Mouse (Mus musculus): ENCODE data around the gene Tmprss9. TPM values are rescaled to one million over a fixed set of nuclear protein-coding genes. Genes with fewer than 3 reads are reported as not detected.
A peak's percentile ranks its signal among the peaks of the same experiment; 100 is the strongest.

Gene Tmprss9
- polyA plus RNA-seq, 1 experiment = 1.3 TPM

GRCm38 (mm10) chr10:80880901-80881300 lies 9.3 kb downstream of the Tmprss9 start:
- 66% methylated on average over 2 of the region's 2 CpGs for WGBS
- Histone ChIP-seq H3K4me1 (ENCODE audit: control insufficient read depth, insufficient read depth, insufficient read length, low read length) (no peaks in the 10 kb centered on the region), H3K4me3 (ENCODE audit: low read depth, low read length) (no peak overlapping the region), H3K27me3 (ENCODE audit: control insufficient read depth, insufficient read depth, low read length) (no peaks in the 10 kb centered on the region), H3K27ac (ENCODE audit: insufficient read depth, low read depth, low read length) (no peak overlapping the region), H3K36me3 (ENCODE audit: control insufficient read depth, insufficient read depth, low read length) (no peaks in the 10 kb centered on the region)
- TF ChIP-seq CTCF (IDR thresholded peaks at IDR 0.05; ENCODE audit: extremely low read depth, insufficient read length, insufficient replicate concordance, low read depth, low read length) (no peak), POLR2A (IDR thresholded peaks at IDR 0.05; ENCODE audit: low read depth, low read length) (no peak)

DNA sequence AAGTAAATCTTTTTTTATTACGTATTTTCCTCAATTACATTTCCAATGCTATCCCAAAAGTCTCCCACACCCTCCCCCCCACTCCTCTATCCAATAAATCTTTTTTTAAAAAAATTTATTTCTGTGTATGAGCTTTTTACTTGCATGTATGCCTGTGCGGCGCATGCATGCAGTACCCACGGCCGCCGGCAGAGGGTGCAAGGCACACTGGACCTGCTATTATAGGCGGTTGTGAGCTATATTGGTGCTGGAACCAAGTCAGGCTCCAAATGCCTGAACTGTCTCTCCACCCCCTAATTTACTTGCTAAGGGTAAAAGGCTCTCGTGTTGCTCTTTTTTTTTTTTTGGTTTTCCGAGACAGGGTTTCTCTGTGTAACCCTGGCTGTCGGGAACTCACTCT lies 9.7 kb downstream of the Tmprss9 start:
- Histone ChIP-seq H3K4me3 (ENCODE audit: low read depth, low read length) (no peak overlapping the region), H3K27me3 (ENCODE audit: control insufficient read depth, insufficient read depth, low read length) (no peaks in the 10 kb centered on the region), H3K36me3 (ENCODE audit: control insufficient read depth, insufficient read depth, low read length) (no peaks in the 10 kb centered on the region), H3K4me1 (ENCODE audit: control insufficient read depth, insufficient read depth, insufficient read length, low read length) (no peaks in the 10 kb centered on the region), H3K27ac (ENCODE audit: insufficient read depth, low read depth, low read length) (no peak overlapping the region)
- TF ChIP-seq CTCF (IDR thresholded peaks at IDR 0.05; ENCODE audit: extremely low read depth, insufficient read length, insufficient replicate concordance, low read depth, low read length) = peak; percentile 82
- TF ChIP-seq POLR2A (IDR thresholded peaks at IDR 0.05; ENCODE audit: low read depth, low read length) = no peak
- 29% methylated on average over 10 of the region's 10 CpGs for WGBS

DNA sequence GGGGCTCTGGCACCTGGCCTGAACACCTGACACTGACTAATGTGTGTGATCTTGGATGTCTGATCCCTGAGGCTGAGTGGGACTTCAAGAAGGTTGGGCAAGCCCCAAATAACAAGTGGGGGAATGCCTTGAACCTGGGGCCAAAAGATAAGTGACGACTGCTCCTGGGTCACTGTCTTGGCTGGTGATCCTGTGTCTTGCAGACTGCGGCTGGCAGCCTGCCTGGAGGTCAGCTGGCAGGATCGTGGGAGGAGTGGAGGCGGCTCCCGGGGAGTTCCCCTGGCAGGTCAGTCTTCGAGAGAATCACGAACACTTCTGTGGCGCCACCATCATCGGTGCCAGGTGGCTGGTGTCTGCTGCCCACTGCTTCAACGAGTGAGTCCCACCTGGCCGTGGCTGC lies 15.5 kb downstream of the Tmprss9 start:
- 10% methylated on average over 11 of the region's 11 CpGs for WGBS
- H3K4me1 ChIP-seq (ENCODE audit: control insufficient read depth, insufficient read depth, insufficient read length, low read length) = peaks cover 5% of the 10 kb centered on the region
- H3K27me3 ChIP-seq (ENCODE audit: control insufficient read depth, insufficient read depth, low read length) = 0 out of 2 replicates have a peak, but pooled peaks cover 4% of the 10 kb centered on the region
- H3K36me3 ChIP-seq (ENCODE audit: control insufficient read depth, insufficient read depth, low read length) = no peaks in the 10 kb centered on the region
- no peak overlapping the region for H3K27ac ChIP-seq (ENCODE audit: insufficient read depth, low read depth, low read length)
- TF ChIP-seq POLR2A (IDR thresholded peaks at IDR 0.05; ENCODE audit: low read depth, low read length) = no peak
- TF ChIP-seq CTCF (IDR thresholded peaks at IDR 0.05; ENCODE audit: extremely low read depth, insufficient read length, insufficient replicate concordance, low read depth, low read length) = no peak
- no peak overlapping the region for H3K4me3 ChIP-seq (ENCODE audit: low read depth, low read length)

DNA sequence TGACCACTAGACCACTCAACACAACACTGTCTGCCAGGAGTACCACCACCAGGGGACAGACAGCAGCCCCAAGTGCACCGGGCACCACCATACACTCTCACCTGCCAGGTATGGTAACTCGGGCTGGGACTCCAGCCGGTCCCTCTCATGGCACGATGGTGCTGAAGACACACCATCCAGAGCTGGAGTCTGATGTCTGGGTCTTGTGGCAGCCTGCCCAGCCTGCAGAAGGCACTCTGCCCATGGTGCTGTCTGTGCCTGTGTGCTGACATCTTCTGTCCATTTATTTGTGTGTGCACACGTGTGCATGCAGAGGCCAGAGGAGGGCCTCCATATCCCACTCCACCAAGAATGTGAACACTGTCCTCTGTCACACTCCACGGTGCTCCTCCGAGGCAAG lies 23.5 kb downstream of the Tmprss9 start:
- H3K4me3 ChIP-seq (ENCODE audit: low read depth, low read length) = no peak overlapping the region
- 75% methylated on average over 7 of the region's 7 CpGs for WGBS
- 0 out of 2 replicates have a peak, but pooled peaks cover 5% of the 10 kb centered on the region for H3K36me3 ChIP-seq (ENCODE audit: control insufficient read depth, insufficient read depth, low read length)
- no peak overlapping the region for H3K27ac ChIP-seq (ENCODE audit: insufficient read depth, low read depth, low read length)
- TF ChIP-seq POLR2A (IDR thresholded peaks at IDR 0.05; ENCODE audit: low read depth, low read length) (no peak), CTCF (IDR thresholded peaks at IDR 0.05; ENCODE audit: extremely low read depth, insufficient read length, insufficient replicate concordance, low read depth, low read length) (no peak)
- peaks cover 4% of the 10 kb centered on the region for H3K4me1 ChIP-seq (ENCODE audit: control insufficient read depth, insufficient read depth, insufficient read length, low read length)
- H3K27me3 ChIP-seq (ENCODE audit: control insufficient read depth, insufficient read depth, low read length) = no peaks in the 10 kb centered on the region

- H3K4me3 ChIP-seq (ENCODE audit: low read depth, low read length) = no peak overlapping the region
- H3K36me3 ChIP-seq (ENCODE audit: control insufficient read depth, insufficient read depth, low read length) = 0 out of 2 replicates have a peak, but pooled peaks cover 5% of the 10 kb centered on the region
- no peak for TF ChIP-seq CTCF (IDR thresholded peaks at IDR 0.05; ENCODE audit: extremely low read depth, insufficient read length, insufficient replicate concordance, low read depth, low read length)
- TF ChIP-seq POLR2A (IDR thresholded peaks at IDR 0.05; ENCODE audit: low read depth, low read length) = no peak
- WGBS = 77% methylated on average over 6 of the region's 6 CpGs
- no peaks in the 10 kb centered on the region for H3K27me3 ChIP-seq (ENCODE audit: control insufficient read depth, insufficient read depth, low read length)
- H3K27ac ChIP-seq (ENCODE audit: insufficient read depth, low read depth, low read length) = no peak overlapping the region
- H3K4me1 ChIP-seq (ENCODE audit: control insufficient read depth, insufficient read depth, insufficient read length, low read length) = peaks cover 5% of the 10 kb centered on the region
Observed at GRCm38 (mm10) chr10:80895697-80896096, 24.0 kb downstream of the Tmprss9 start.

GRCm38 (mm10) chr10:80896581-80897485 lies 25.2 kb downstream of the Tmprss9 start:
- Histone ChIP-seq H3K27ac (ENCODE audit: insufficient read depth, low read depth, low read length) (no peak overlapping the region), H3K4me1 (ENCODE audit: control insufficient read depth, insufficient read depth, insufficient read length, low read length) (peaks cover 9% of the 10 kb centered on the region), H3K4me3 (ENCODE audit: low read depth, low read length) (no peak overlapping the region), H3K36me3 (ENCODE audit: control insufficient read depth, insufficient read depth, low read length) (0 out of 2 replicates have a peak, but pooled peaks cover 5% of the 10 kb centered on the region), H3K27me3 (ENCODE audit: control insufficient read depth, insufficient read depth, low read length) (no peaks in the 10 kb centered on the region)
- TF ChIP-seq POLR2A (IDR thresholded peaks at IDR 0.05; ENCODE audit: low read depth, low read length) = no peak
- TF ChIP-seq CTCF (IDR thresholded peaks at IDR 0.05; ENCODE audit: extremely low read depth, insufficient read length, insufficient replicate concordance, low read depth, low read length) = no peak
- WGBS = 76% methylated on average over 24 of the region's 24 CpGs

DNA sequence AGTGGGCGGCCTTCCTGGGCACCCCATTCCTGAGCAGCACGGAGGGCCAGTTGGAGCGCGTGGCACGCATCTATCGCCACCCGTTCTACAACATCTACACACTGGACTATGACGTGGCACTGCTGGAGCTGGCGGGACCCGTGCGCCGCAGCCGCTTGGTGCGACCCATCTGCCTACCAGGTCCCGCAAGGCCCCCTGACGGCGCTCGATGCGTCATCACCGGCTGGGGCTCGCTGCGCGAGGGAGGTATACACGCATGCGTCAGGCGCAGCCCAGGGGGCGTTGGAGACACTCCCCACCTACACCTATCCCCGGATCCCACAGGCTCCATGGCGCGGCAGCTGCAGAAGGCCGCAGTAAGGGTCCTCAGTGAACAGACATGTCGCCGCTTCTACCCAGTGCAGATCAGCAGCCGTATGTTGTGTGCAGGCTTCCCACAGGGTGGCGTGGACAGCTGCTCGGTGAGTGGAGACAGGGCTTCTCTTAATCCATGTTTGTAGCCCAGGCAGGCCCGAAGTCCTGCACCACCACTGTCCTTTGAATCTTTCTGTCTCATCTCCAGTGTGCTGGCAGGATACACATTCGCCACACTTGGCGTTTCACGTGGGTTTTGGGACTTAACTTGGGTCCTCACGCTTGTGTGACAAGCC lies 26.3 kb downstream of the Tmprss9 start:
- 66% methylated on average over 41 of the region's 41 CpGs for WGBS
- H3K4me1 ChIP-seq (ENCODE audit: control insufficient read depth, insufficient read depth, insufficient read length, low read length) = peaks cover 9% of the 10 kb centered on the region
- 0 out of 2 replicates have a peak, but pooled peaks cover 5% of the 10 kb centered on the region for H3K36me3 ChIP-seq (ENCODE audit: control insufficient read depth, insufficient read depth, low read length)
- no peak overlapping the region for H3K27ac ChIP-seq (ENCODE audit: insufficient read depth, low read depth, low read length)
- TF ChIP-seq POLR2A (IDR thresholded peaks at IDR 0.05; ENCODE audit: low read depth, low read length) (no peak), CTCF (IDR thresholded peaks at IDR 0.05; ENCODE audit: extremely low read depth, insufficient read length, insufficient replicate concordance, low read depth, low read length) (no peak)
- H3K4me3 ChIP-seq (ENCODE audit: low read depth, low read length) = no peak overlapping the region
- H3K27me3 ChIP-seq (ENCODE audit: control insufficient read depth, insufficient read depth, low read length) = no peaks in the 10 kb centered on the region
